Mouse (Mus musculus) spleen, adult 2 months (tissue): ENCODE data around the gene Ccdc149. TPM values are rescaled to one million over a fixed set of nuclear protein-coding genes. Genes with fewer than 3 reads are reported as not detected.
A peak's percentile ranks its signal among the peaks of the same experiment; 100 is the strongest.

Source experiments
- DNase-seq, 2 experiments: peaks; one replicate each; pipeline versions ENCODE4 v3.0.0 to v3.0.0-alpha.2; 2012 to 2021; ENCODE audit warnings: low spot score in 2 of 2, low read depth in 1 of 2
- H3K27ac ChIP-seq: fragments of 200-500 bp; 2 replicates; pipeline ENCODE4 v1.5.1; 2012; ENCODE audit warnings: low read length, inconsistent platforms; ENCODE audit not compliant: insufficient read depth
- H3K27me3 ChIP-seq: fragments of 200-500 bp; 2 replicates; pipeline ENCODE4 v1.6.1; 2012; ENCODE audit warnings: mild to moderate bottlenecking, moderate library complexity, low read length, inconsistent platforms; ENCODE audit not compliant: control insufficient read depth, insufficient read depth
- H3K36me3 ChIP-seq: fragments of 200-500 bp; 2 replicates; pipeline ENCODE4 v1.6.1; 2012; ENCODE audit warnings: mild to moderate bottlenecking, low read length, inconsistent platforms; ENCODE audit not compliant: control insufficient read depth, insufficient read depth
- H3K4me1 ChIP-seq: fragments of 200-500 bp; 2 replicates; pipeline ENCODE4 v1.6.1; 2011; ENCODE audit warnings: inconsistent platforms; ENCODE audit not compliant: control insufficient read depth, insufficient read depth, insufficient read length
- H3K4me3 ChIP-seq: fragments of 200-500 bp; 2 replicates; pipeline ENCODE4 v1.5.1; 2011; ENCODE audit warnings: mild to moderate bottlenecking, inconsistent platforms; ENCODE audit not compliant: insufficient read depth, insufficient read length; ENCODE audit errors: extremely low read depth
- CTCF ChIP-seq: fragments of 200-500 bp; IDR thresholded peaks from 2 replicates; pipeline ENCODE4 v1.5.1; 2011; ENCODE audit warnings: mild to moderate bottlenecking, inconsistent platforms; ENCODE audit not compliant: insufficient read depth, insufficient read length, insufficient replicate concordance; ENCODE audit errors: extremely low read depth
- POLR2A ChIP-seq: fragments of 200-500 bp; IDR thresholded peaks from 2 replicates; pipeline ENCODE4 v1.6.1; 2011; ENCODE audit warnings: low read depth, low read length, inconsistent platforms
- WGBS: fragments of 180-500 bp; shearing (Covaris S2); methylation state at CpG from one replicate; pipeline ENCODE4 v1.1.7; 2018; 5-methylcytosine and 5-hydroxymethylcytosine counted together
- polyA plus RNA-seq: library from polyadenylated mRNA; depleted of rRNA; stranded (reverse); fragments of >200 nt; gene quantifications from 2 replicates; pipeline ENCODE4 v1.2.3, GENCODE M21; 2012; rRNA removed

The Ccdc149 gene
- polyA plus RNA-seq, result 0.27 and 0.40 TPM in 2 replicates

GRCm38 (mm10) chr5:52470991-52471801, at the start of gene Ccdc149:
TSS of gene Ccdc149 (minus strand) at chr5:52471521.
- no peak for TF ChIP-seq POLR2A
- no peak for TF ChIP-seq CTCF
- Histone ChIP-seq H3K27ac (no peak within 1 kb of the TSS), H3K4me3 (peak within 1 kb of the TSS; percentile 34; the same call in 1 of the 2 replicates), H3K36me3 (no peaks in the 10 kb centered on the region), H3K4me1 (peaks cover 5% of the 10 kb centered on the region), H3K27me3 (peaks cover 8% of the 10 kb centered on the region; the same call in 1 of the 2 replicates)
- DNase-seq, result no peak
- WGBS, result 3% methylated on average over 65 of the region's 65 CpGs

- Histone ChIP-seq H3K36me3 (no peaks in the 10 kb centered on the region), H3K27ac (no peak overlapping the region), H3K27me3 (0 out of 2 replicates have a peak, but pooled peaks cover 1% of the 10 kb centered on the region), H3K4me1 (no peaks in the 10 kb centered on the region), H3K4me3 (no peak overlapping the region)
- TF ChIP-seq CTCF, result no peak
- TF ChIP-seq POLR2A, result no peak
- no peak for DNase-seq
- 93% methylated on average over 2 of the region's 2 CpGs for WGBS
Measured at GRCm38 (mm10) chr5:52519921-52520320, 48.6 kb upstream of the Ccdc149 start.

DNA sequence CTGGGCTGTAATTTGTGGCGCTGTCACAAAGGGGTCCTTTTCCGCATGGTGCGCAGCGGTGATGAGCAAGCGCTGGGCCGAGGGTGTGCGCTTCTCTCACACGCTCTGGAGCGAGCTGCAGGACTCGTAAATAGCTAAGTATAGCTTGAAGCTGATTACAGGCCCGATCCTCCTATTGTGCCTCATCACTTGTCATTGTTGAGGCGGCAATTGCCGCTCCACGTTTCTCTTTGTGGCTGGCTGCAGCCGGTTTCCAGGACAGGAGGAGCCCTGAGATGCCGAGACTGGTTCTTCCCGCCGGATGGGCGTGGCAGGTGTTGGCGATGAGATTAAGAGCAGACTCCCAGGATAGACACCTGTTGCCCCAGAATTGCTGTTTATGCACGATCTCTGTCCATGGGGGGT, 44.8 kb upstream of the Ccdc149 start:
- Histone ChIP-seq H3K4me3 (no peak overlapping the region), H3K36me3 (no peaks in the 10 kb centered on the region), H3K4me1 (no peaks in the 10 kb centered on the region), H3K27ac (no peak overlapping the region), H3K27me3 (0 out of 2 replicates have a peak, but pooled peaks cover 1% of the 10 kb centered on the region)
- no peak for DNase-seq
- TF ChIP-seq POLR2A (no peak), CTCF (no peak)
- WGBS, result 35% methylated on average over 21 of the region's 21 CpGs

GRCm38 (mm10) chr5:52515246-52516021, 44.1 kb upstream of the Ccdc149 start:
- H3K27me3 ChIP-seq, result 0 out of 2 replicates have a peak, but pooled peaks cover 1% of the 10 kb centered on the region
- no peaks in the 10 kb centered on the region for H3K36me3 ChIP-seq
- no peak overlapping the region for H3K4me3 ChIP-seq
- TF ChIP-seq POLR2A (no peak), CTCF (peak; percentile 42; the same call in 1 of the 2 replicates)
- H3K4me1 ChIP-seq, result no peaks in the 10 kb centered on the region
- peak; percentile 3 to 33 for DNase-seq
- no peak overlapping the region for H3K27ac ChIP-seq
- WGBS, result 31% methylated on average over 22 of the region's 22 CpGs

DNA sequence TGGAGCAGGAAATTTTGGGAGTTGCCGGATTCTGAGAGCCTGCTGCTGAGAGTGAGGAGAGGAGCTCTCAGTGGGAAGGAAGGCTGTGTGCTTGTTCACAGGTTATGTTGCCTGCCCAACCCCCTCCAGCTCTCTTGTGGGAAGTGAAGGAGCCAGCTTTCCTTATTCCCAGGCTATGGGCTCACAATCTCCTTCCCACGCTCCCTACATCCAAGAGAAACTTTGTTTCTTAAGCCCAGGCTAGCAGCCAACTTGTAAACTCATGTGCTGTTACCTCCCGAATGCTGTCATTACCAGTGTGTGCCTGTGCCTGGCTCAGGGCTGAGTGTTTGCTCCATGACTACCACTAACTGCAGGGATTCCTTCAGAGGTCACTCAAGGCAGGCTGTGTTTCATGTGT, 39.8 kb upstream of the Ccdc149 start:
- no peaks in the 10 kb centered on the region for H3K36me3 ChIP-seq
- no peak overlapping the region for H3K4me3 ChIP-seq
- H3K27ac ChIP-seq, result no peak overlapping the region
- DNase-seq, result no peak
- TF ChIP-seq CTCF (no peak), POLR2A (no peak)
- WGBS, result 89% methylated on average over 3 of the region's 3 CpGs
- H3K4me1 ChIP-seq, result no peaks in the 10 kb centered on the region
- 0 out of 2 replicates have a peak, but pooled peaks cover 1% of the 10 kb centered on the region for H3K27me3 ChIP-seq

- Histone ChIP-seq H3K4me1 (no peaks in the 10 kb centered on the region), H3K36me3 (no peaks in the 10 kb centered on the region), H3K27me3 (no peaks in the 10 kb centered on the region), H3K4me3 (no peak overlapping the region), H3K27ac (no peak overlapping the region)
- no peak for DNase-seq
- TF ChIP-seq CTCF (no peak), POLR2A (no peak)
- WGBS, result 89% methylated on average over 6 of the region's 6 CpGs
Measured at GRCm38 (mm10) chr5:52509416-52509815, 38.1 kb upstream of the Ccdc149 start.

DNA sequence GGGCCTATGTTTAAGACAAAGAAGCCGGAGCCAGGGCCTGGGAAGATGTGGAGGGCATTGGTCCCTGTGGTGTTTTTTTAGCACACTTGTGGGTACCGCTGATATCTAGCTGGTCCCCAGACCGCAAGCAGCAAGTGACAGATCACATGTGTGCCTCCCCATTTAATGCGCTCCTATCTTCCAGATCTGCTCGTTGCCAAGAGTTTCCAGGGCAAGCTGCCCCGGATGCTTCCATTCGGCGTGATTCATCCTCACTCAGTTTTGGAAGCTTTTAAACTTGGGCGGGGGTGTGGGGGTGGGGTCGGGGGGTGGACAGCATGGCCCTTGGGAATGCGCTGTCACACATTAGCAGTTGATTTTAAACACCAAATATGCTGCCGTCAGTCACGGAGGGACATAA, 33.3 kb upstream of the Ccdc149 start:
- no peak for DNase-seq
- WGBS, result 83% methylated on average over 13 of the region's 13 CpGs
- no peak for TF ChIP-seq CTCF
- no peak for TF ChIP-seq POLR2A
- Histone ChIP-seq H3K4me1 (no peaks in the 10 kb centered on the region), H3K36me3 (no peaks in the 10 kb centered on the region), H3K27ac (no peak overlapping the region), H3K4me3 (no peak overlapping the region), H3K27me3 (no peaks in the 10 kb centered on the region)
